Mouse (Mus musculus): ENCODE results near the gene Mmd2. TPM values are rescaled to one million over a fixed set of nuclear protein-coding genes. Genes with fewer than 3 reads are reported as not detected.

Mmd2 gene
- polyA plus RNA-seq, 1 experiment, result not detected

- H3K4me1 ChIP-seq, result peaks cover 35% of the 10 kb centered on the region
- TF ChIP-seq FLI1 (IDR thresholded peaks at IDR 0.05; ENCODE audit: low read length), result no peak
- TF ChIP-seq GATA1 (IDR thresholded peaks at IDR 0.05; ENCODE audit: borderline replicate concordance, low read length), result no peak
- peaks cover 5% of the 10 kb centered on the region for H3K27me3 ChIP-seq (replicated peaks)
- no peaks in the 10 kb centered on the region for H3K9me3 ChIP-seq
- peak overlapping the region; percentile 98 for H3K4me3 ChIP-seq (replicated peaks)
- H3K36me3 ChIP-seq (replicated peaks; ENCODE audit: low read length), result peaks cover 37% of the 10 kb centered on the region
These were observed 21.6 kb upstream of the Mmd2 start for GRCm38 (mm10) chr5:142630224-142630623.

- peak overlapping the region; percentile 98 for H3K4me3 ChIP-seq (replicated peaks)
- peaks cover 35% of the 10 kb centered on the region for H3K4me1 ChIP-seq
- TF ChIP-seq GATA1 (IDR thresholded peaks at IDR 0.05; ENCODE audit: borderline replicate concordance, low read length) (no peak), FLI1 (IDR thresholded peaks at IDR 0.05; ENCODE audit: low read length) (no peak)
- H3K27me3 ChIP-seq (replicated peaks), result peaks cover 5% of the 10 kb centered on the region
- H3K9me3 ChIP-seq, result no peaks in the 10 kb centered on the region
- peaks cover 32% of the 10 kb centered on the region for H3K36me3 ChIP-seq (replicated peaks; ENCODE audit: low read length)
These were observed 21.0 kb upstream of the Mmd2 start for GRCm38 (mm10) chr5:142629663-142630025.

GRCm38 (mm10) chr5:142628726-142629662 lies 20.4 kb upstream of the Mmd2 start:
- TF ChIP-seq GATA1 (IDR thresholded peaks at IDR 0.05; ENCODE audit: borderline replicate concordance, low read length) (no peak), FLI1 (IDR thresholded peaks at IDR 0.05; ENCODE audit: low read length) (peak; percentile 77)
- Histone ChIP-seq H3K4me3 (replicated peaks) (peak overlapping the region; percentile 98), H3K36me3 (replicated peaks; ENCODE audit: low read length) (peaks cover 28% of the 10 kb centered on the region), H3K27me3 (replicated peaks) (peaks cover 6% of the 10 kb centered on the region), H3K9me3 (no peaks in the 10 kb centered on the region), H3K4me1 (peaks cover 35% of the 10 kb centered on the region)

- TF ChIP-seq FLI1 (IDR thresholded peaks at IDR 0.05; ENCODE audit: low read length), result no peak
- no peak for TF ChIP-seq GATA1 (IDR thresholded peaks at IDR 0.05; ENCODE audit: borderline replicate concordance, low read length)
- Histone ChIP-seq H3K36me3 (replicated peaks; ENCODE audit: low read length) (peaks cover 12% of the 10 kb centered on the region), H3K27me3 (replicated peaks) (peaks cover 10% of the 10 kb centered on the region), H3K4me1 (peaks cover 35% of the 10 kb centered on the region), H3K4me3 (replicated peaks) (peak within 1 kb of the TSS; percentile 98), H3K9me3 (0 out of 2 replicates have a peak, but pooled peaks cover 4% of the 10 kb centered on the region)
These were observed 18.8 kb upstream of the Mmd2 start, which contains the start of gene Wipi2 for GRCm38 (mm10) chr5:142627398-142627797. Wipi2 (plus strand) TSS chr5:142627698.

GRCm38 (mm10) chr5:142623080-142623479 lies 14.5 kb upstream of the Mmd2 start:
- H3K27me3 ChIP-seq (replicated peaks), result peaks cover 19% of the 10 kb centered on the region
- peaks cover 7% of the 10 kb centered on the region for H3K9me3 ChIP-seq
- H3K4me1 ChIP-seq, result peaks cover 10% of the 10 kb centered on the region
- H3K36me3 ChIP-seq (replicated peaks; ENCODE audit: low read length), result no peaks in the 10 kb centered on the region
- no peak for TF ChIP-seq FLI1 (IDR thresholded peaks at IDR 0.05; ENCODE audit: low read length)
- TF ChIP-seq GATA1 (IDR thresholded peaks at IDR 0.05; ENCODE audit: borderline replicate concordance, low read length), result no peak
- H3K4me3 ChIP-seq (replicated peaks), result no peak overlapping the region

- Histone ChIP-seq H3K9me3 (peaks cover 16% of the 10 kb centered on the region), H3K27me3 (replicated peaks) (peaks cover 25% of the 10 kb centered on the region), H3K4me1 (peaks cover 7% of the 10 kb centered on the region; the same call in 1 of the 2 replicates), H3K4me3 (replicated peaks) (no peak overlapping the region), H3K36me3 (replicated peaks; ENCODE audit: low read length) (no peaks in the 10 kb centered on the region)
- TF ChIP-seq FLI1 (IDR thresholded peaks at IDR 0.05; ENCODE audit: low read length) (no peak), GATA1 (IDR thresholded peaks at IDR 0.05; ENCODE audit: borderline replicate concordance, low read length) (no peak)
These were observed 13.5 kb upstream of the Mmd2 start for GRCm38 (mm10) chr5:142622134-142622533.

- Histone ChIP-seq H3K4me3 (replicated peaks) (no peak overlapping the region), H3K4me1 (peaks cover 9% of the 10 kb centered on the region), H3K9me3 (peaks cover 19% of the 10 kb centered on the region), H3K27me3 (replicated peaks) (peaks cover 30% of the 10 kb centered on the region), H3K36me3 (replicated peaks; ENCODE audit: low read length) (no peaks in the 10 kb centered on the region)
- no peak for TF ChIP-seq GATA1 (IDR thresholded peaks at IDR 0.05; ENCODE audit: borderline replicate concordance, low read length)
- TF ChIP-seq FLI1 (IDR thresholded peaks at IDR 0.05; ENCODE audit: low read length), result no peak
These were observed 12.8 kb upstream of the Mmd2 start for GRCm38 (mm10) chr5:142621421-142621820.

DNA sequence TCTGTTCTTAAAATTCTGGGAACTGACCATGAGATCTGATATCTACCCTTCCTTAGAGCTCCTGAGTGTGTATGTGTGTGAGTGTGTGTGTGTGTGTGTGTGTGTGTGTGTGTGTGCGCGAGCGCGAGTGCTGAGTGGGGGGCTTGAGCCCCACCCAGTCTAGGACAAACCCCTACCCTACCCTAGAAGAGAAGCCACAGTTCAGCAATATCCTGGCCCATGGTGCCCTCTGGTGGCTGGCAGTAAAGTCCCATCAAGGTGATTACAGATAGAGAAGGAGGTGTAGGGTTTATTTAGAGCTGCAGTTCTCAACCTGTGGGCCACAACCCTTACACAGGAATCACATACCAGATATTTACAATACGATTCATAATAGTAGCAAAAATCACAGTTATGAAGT lies 11.3 kb upstream of the Mmd2 start:
- TF ChIP-seq GATA1 (IDR thresholded peaks at IDR 0.05; ENCODE audit: borderline replicate concordance, low read length), result no peak
- TF ChIP-seq FLI1 (IDR thresholded peaks at IDR 0.05; ENCODE audit: low read length), result no peak
- H3K9me3 ChIP-seq, result peaks cover 30% of the 10 kb centered on the region
- H3K4me1 ChIP-seq, result peaks cover 19% of the 10 kb centered on the region
- H3K27me3 ChIP-seq (replicated peaks), result peaks cover 30% of the 10 kb centered on the region
- no peaks in the 10 kb centered on the region for H3K36me3 ChIP-seq (replicated peaks; ENCODE audit: low read length)
- H3K4me3 ChIP-seq (replicated peaks), result no peak overlapping the region

DNA sequence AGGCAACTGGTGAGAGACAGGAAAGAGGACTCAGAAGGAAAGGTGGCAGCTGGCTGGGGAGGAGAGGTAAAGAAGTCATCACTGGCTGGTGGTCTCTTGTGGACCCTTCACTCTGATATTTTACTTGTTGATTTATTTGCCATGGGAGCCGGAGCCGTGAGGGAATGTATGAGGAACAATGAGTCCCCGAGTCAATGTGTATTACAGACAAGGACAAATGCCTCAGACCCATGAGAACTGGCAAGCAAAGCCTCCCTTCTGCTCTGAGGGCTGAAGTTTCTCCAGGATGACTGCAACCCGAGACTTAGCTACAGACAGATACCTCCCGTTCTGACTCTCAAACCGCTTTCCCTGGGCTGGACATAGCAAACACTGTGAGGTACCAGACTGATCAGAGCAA lies 7.7 kb upstream of the Mmd2 start:
- TF ChIP-seq GATA1 (IDR thresholded peaks at IDR 0.05; ENCODE audit: borderline replicate concordance, low read length), result no peak
- no peak for TF ChIP-seq FLI1 (IDR thresholded peaks at IDR 0.05; ENCODE audit: low read length)
- peaks cover 37% of the 10 kb centered on the region for H3K27me3 ChIP-seq (replicated peaks)
- no peak overlapping the region for H3K4me3 ChIP-seq (replicated peaks)

DNA sequence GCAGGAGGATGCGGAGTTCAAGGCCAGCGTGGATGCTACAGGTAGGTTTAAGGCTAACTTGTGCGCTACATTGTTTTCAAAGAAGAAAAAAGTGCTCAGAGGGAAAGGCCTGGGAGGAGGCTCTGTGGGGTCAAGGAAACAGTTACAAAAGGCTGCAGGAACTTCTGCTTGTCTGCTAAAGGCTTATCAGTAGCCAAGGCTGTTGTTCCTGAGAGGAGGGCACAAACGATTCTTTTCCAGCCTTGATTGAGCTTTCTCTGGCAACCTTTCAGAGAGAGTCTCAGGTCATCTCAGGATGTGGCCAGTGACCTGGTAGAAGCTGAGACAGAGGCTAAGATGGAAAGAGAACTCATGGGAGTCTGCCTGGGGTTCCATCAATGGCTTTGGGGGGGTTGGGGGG lies 7.0 kb upstream of the Mmd2 start:
- Histone ChIP-seq H3K27me3 (replicated peaks) (peaks cover 35% of the 10 kb centered on the region), H3K9me3 (peaks cover 26% of the 10 kb centered on the region), H3K4me1 (peaks cover 19% of the 10 kb centered on the region), H3K4me3 (replicated peaks) (no peak overlapping the region), H3K36me3 (replicated peaks; ENCODE audit: low read length) (no peaks in the 10 kb centered on the region)
- TF ChIP-seq GATA1 (IDR thresholded peaks at IDR 0.05; ENCODE audit: borderline replicate concordance, low read length), result no peak
- TF ChIP-seq FLI1 (IDR thresholded peaks at IDR 0.05; ENCODE audit: low read length), result no peak

More for the DNA sequence above, 7.7 kb upstream of the Mmd2 start:
- H3K9me3 ChIP-seq, result peaks cover 26% of the 10 kb centered on the region
- peaks cover 19% of the 10 kb centered on the region for H3K4me1 ChIP-seq
- H3K36me3 ChIP-seq (replicated peaks; ENCODE audit: low read length), result no peaks in the 10 kb centered on the region

All from megakaryocyte, embryonic 14.5 days (primary cell).